Mouse (Mus musculus) hindbrain, embryonic 11.5 days (tissue): ENCODE measurements around the gene Armcx3. TPM values are rescaled to one million over a fixed set of nuclear protein-coding genes. Genes with fewer than 3 reads are reported as not detected.
"Not testable (repeated sequence)": the region's sequence is repeated elsewhere in the genome, so short reads cannot be mapped to it uniquely, and the experiment has no call there.

Experiments used
- ATAC-seq: fragments of 200-750 bp; cut with Nextera tagmentation; 2 replicates; pipeline ENCODE4 v1.8.0; 2017; ENCODE audit warnings: mild to moderate bottlenecking, moderate TSS enrichment, moderate library complexity; ENCODE audit not compliant: low FRiP score
- DNase-seq: peaks from one replicate; pipeline ENCODE4 v3.0.0-alpha.2; 2015; ENCODE audit warnings: low spot score
- H3K27ac ChIP-seq: fragments of 300-500 bp; sonication (generic); 2 replicates; pipeline ENCODE4 v1.5.1; 2014; ENCODE audit warnings: mild to moderate bottlenecking, low read depth, low read length
- H3K27me3 ChIP-seq: fragments of 300-500 bp; sonication (generic); 2 replicates; pipeline ENCODE4 v1.6.1; 2014; ENCODE audit warnings: mild to moderate bottlenecking, low read length, moderate library complexity, mixed read lengths; ENCODE audit not compliant: control insufficient read depth, insufficient read depth
- H3K36me3 ChIP-seq: fragments of 300-500 bp; sonication (generic); 2 replicates; pipeline ENCODE4 v1.6.1; 2014; ENCODE audit warnings: mild to moderate bottlenecking, low read length, moderate library complexity, mixed read lengths; ENCODE audit not compliant: control insufficient read depth, insufficient read depth
- H3K4me1 ChIP-seq: fragments of 300-500 bp; sonication (generic); replicated peaks from 2 replicates; pipeline ENCODE4 v1.6.1; 2014; ENCODE audit warnings: low read length, mixed read lengths; ENCODE audit not compliant: control insufficient read depth, insufficient read depth
- H3K4me2 ChIP-seq: fragments of 300-500 bp; sonication (generic); replicated peaks from 2 replicates; pipeline ENCODE4 v1.6.1; 2014; ENCODE audit warnings: mild to moderate bottlenecking, low read depth, low read length
- H3K4me3 ChIP-seq: fragments of 300-500 bp; sonication (generic); 2 replicates; pipeline ENCODE4 v1.5.1; 2014; ENCODE audit warnings: low read depth, low read length
- H3K9ac ChIP-seq: fragments of 300-500 bp; sonication (generic); 2 replicates; pipeline ENCODE4 v1.6.1; 2014; ENCODE audit warnings: low read depth, low read length
- H3K9me3 ChIP-seq: fragments of 300-500 bp; sonication (generic); 2 replicates; pipeline ENCODE4 v1.6.1; 2016; ENCODE audit warnings: low read length; ENCODE audit not compliant: control insufficient read depth
- WGBS: fragments of 180-500 bp; shearing (Covaris S2); extraction: QIAGEN DNeasy Blood & Tissue Kit; methylation state at CpG from one replicate; pipeline ENCODE4 v1.1.7; 2014; 5-methylcytosine and 5-hydroxymethylcytosine counted together
- polyA plus RNA-seq: library from polyadenylated mRNA; unstranded; fragments of >200 nt; fragmentation: Nextera tagmentation; extraction: Ambion mirVana; gene quantifications from 2 replicates; pipeline ENCODE4 v1.2.1, GENCODE M21; 2014

Gene Armcx3
- polyA plus RNA-seq, 1 experiment from 2014 or later, result 62.5 TPM

DNA sequence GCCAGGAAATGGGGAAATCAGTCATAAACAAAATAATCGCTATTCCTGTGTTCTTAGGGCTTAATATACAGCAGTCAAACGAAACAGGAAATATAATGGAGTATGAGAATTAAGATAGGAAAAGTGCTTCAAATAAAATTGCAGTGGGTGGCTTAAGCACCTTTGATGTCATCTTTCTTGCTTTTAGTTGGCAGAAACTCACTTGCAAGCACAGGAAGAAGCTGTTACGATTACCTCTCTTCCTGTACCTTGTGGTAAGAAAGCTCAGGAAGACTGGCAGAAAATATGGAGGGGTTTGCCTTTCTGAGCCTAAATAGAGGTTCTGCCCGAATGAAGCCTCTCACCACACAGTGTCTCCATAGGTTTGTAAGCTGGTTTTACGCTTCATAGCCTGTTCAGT, 14.5 kb upstream of the Armcx3 start:
- no peak overlapping the region for H3K4me3 ChIP-seq
- H3K36me3 ChIP-seq, result no peaks in the 10 kb centered on the region
- no peaks in the 10 kb centered on the region for H3K4me1 ChIP-seq
- no peaks in the 10 kb centered on the region for H3K27me3 ChIP-seq
- DNase-seq, result no peak
- ATAC-seq, result no peak
- no peak overlapping the region for H3K4me2 ChIP-seq
- H3K9ac ChIP-seq, result no peak overlapping the region
- WGBS, result 81% methylated on average over 5 of the region's 5 CpGs
- no peak overlapping the region for H3K27ac ChIP-seq
- no peaks in the 10 kb centered on the region for H3K9me3 ChIP-seq

DNA sequence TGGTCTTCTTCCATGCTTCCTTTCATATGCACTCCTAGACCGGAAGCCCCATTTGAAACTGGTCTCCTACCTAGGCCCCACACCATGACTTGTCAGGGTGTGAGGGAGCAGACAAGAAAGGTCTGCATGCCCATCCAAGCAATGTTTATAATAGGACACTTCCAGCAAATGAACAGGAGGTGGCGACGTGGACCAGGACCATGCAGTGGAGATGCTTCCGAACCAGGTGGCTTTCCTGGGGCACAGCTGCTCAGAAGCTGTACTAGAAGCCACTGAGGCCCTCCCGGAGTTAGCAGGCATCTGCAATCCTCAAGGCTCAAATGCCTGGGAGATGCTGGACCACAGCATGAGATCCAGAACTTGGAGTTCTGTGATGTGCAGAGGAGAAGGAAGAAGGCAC, 9.9 kb upstream of the Armcx3 start:
- Histone ChIP-seq H3K4me3 (no peak overlapping the region), H3K4me1 (no peaks in the 10 kb centered on the region; the same call in 1 of the 2 replicates), H3K9ac (no peak overlapping the region), H3K27me3 (peaks cover 2% of the 10 kb centered on the region; the same call in 1 of the 2 replicates), H3K9me3 (no peaks in the 10 kb centered on the region), H3K36me3 (no peaks in the 10 kb centered on the region), H3K4me2 (no peak overlapping the region), H3K27ac (no peak overlapping the region)
- 33% methylated on average over 5 of the region's 5 CpGs for WGBS
- ATAC-seq (no peak), DNase-seq (peak; percentile 40)

DNA sequence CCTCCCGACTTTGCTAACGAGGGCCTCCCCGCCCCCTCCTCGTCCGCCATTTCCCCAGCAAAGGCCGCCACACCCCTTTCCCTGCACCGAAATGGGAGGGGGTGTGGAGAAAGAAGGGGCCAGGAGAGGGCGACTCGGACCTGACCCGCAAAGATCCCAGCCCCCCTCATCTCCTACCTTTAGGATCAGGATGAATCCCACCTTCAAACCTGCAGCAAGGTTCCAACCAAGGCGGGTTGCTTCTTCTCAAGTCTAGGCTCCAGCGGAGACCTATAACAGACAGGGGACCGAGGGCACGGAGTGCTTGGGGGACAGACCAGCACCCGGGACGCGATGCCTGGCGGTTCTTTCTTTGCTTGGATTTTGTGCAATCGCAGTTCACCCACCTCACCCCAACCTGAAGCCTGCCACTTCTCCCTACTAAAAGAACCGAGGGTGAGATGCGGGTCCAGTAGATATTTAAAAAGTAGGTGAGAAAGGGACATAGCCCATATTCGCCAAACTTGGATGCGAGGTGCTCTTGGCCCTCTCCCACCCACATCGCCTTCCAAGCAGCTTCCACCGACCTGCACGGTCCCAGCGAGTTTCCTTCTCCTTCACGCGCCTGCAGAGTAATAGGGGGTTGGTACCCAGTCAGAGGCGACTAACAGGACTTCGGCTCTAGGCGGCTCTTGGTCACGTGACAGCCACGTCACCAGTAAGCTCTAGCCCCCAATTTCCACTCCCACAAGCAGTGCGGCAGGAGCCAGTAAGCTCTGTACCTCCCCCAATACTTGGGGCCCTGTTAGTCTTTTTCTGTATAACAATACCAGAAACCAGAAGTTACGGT, 5.4 kb upstream of the Armcx3 start, which contains the start of gene Armcx6:
TSS of gene Armcx6 (minus strand) at position 654 of the 829 bp plus-strand sequence.
- H3K9me3 ChIP-seq, result no peaks in the 10 kb centered on the region
- H3K27me3 ChIP-seq, result peaks cover 2% of the 10 kb centered on the region; the same call in 1 of the 2 replicates
- peak within 1 kb of the TSS; percentile 58 for H3K4me2 ChIP-seq
- peak within 1 kb of the TSS; percentile 46 for H3K4me3 ChIP-seq
- peak within 1 kb of the TSS; percentile 58 for H3K9ac ChIP-seq
- ATAC-seq, result peak; percentile 88
- H3K4me1 ChIP-seq, result no peaks in the 10 kb centered on the region; the same call in 1 of the 2 replicates
- peak; percentile 76 for DNase-seq
- H3K27ac ChIP-seq, result peak within 1 kb of the TSS; percentile 53
- H3K36me3 ChIP-seq, result no peaks in the 10 kb centered on the region
- WGBS, result 16% methylated on average over 35 of the region's 36 CpGs

DNA sequence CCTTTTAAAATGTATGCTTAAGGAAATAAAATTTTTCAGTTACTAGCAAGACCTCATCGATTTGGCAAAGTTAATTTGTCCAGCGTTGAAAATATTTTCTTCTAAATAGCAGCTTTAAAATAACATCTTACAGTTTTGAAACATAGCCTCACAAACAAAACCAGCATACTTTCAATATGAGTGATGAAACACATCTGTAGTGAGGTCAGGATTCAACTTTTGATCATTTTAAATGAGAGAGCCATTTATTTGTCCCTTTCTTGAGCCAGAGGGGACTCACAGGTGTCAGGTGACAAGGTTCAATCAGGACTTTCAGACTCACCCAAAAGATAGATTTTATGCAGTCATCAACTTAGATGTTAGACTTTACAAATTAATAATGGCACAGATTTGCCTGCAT, 4.5 kb upstream of the Armcx3 start:
- 58% methylated on average over 2 of the region's 2 CpGs for WGBS
- DNase-seq (no peak), ATAC-seq (no peak)
- no peaks in the 10 kb centered on the region for H3K36me3 ChIP-seq
- no peak overlapping the region for H3K9ac ChIP-seq
- no peaks in the 10 kb centered on the region for H3K9me3 ChIP-seq
- H3K4me2 ChIP-seq, result no peak overlapping the region
- H3K4me3 ChIP-seq, result no peak overlapping the region
- peaks cover 2% of the 10 kb centered on the region; the same call in 1 of the 2 replicates for H3K27me3 ChIP-seq
- no peak overlapping the region for H3K27ac ChIP-seq
- no peaks in the 10 kb centered on the region; the same call in 1 of the 2 replicates for H3K4me1 ChIP-seq

DNA sequence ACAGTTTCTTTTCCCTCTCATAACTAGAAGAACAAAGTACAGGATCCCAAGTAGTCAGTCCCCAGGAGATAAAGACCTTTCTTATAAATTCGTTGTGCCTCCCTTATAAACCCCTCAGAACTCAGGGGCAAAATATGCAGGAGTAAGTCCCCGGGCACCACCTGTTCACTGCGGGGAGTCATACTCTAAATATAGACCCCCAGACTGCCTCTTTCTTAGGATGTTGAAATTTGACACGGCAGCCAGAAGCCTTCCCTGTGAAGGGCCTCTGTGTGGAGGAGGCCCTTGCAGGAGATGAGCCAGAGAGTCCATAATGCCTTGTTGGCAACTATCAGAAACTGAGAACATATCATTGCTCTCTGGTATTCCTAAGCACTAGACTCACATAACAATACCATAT, 3.8 kb upstream of the Armcx3 start:
- WGBS, result 34% methylated on average over 4 of the region's 4 CpGs
- Histone ChIP-seq H3K36me3 (no peaks in the 10 kb centered on the region), H3K9ac (no peak overlapping the region), H3K27me3 (peaks cover 2% of the 10 kb centered on the region; the same call in 1 of the 2 replicates), H3K4me1 (no peaks in the 10 kb centered on the region; the same call in 1 of the 2 replicates), H3K4me2 (no peak overlapping the region), H3K27ac (no peak overlapping the region), H3K4me3 (no peak overlapping the region), H3K9me3 (no peaks in the 10 kb centered on the region)
- ATAC-seq (no peak), DNase-seq (no peak)

DNA sequence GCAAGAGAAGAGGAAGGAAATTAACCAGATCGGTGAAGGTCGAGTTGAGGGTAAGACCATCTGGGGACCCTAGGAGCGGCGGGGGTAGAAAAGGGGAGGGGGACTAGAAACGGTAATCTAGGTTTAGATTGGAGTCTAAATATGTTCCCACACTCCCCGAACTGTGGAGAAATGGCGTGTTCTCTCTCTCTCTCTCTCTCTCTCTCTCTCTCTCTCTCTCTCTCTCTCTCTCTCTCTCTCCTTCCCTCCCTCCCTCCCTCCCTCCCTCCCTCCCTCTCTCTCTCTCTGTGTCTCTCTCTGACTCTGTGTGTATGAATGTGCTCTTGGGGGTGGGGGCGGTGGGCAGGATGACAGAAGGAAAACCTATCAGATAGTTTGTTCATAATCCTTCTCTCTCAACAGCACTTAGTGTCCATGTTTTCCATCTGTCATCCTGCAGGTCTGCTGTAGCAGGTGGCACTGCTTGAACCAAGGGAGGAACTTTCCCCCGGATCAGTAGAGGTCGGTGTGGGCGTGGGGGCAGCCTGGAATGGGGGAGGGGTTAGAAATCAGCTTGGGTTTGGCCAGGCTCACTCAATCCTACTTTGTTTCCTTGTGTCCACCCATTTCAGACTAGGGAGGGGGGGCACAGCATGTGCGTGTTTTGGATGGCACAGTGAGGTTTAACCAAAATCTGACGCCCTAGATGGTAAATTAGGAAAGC, 1.0 kb downstream of the Armcx3 start:
- 36% methylated on average over 12 of the region's 13 CpGs for WGBS

DNA sequence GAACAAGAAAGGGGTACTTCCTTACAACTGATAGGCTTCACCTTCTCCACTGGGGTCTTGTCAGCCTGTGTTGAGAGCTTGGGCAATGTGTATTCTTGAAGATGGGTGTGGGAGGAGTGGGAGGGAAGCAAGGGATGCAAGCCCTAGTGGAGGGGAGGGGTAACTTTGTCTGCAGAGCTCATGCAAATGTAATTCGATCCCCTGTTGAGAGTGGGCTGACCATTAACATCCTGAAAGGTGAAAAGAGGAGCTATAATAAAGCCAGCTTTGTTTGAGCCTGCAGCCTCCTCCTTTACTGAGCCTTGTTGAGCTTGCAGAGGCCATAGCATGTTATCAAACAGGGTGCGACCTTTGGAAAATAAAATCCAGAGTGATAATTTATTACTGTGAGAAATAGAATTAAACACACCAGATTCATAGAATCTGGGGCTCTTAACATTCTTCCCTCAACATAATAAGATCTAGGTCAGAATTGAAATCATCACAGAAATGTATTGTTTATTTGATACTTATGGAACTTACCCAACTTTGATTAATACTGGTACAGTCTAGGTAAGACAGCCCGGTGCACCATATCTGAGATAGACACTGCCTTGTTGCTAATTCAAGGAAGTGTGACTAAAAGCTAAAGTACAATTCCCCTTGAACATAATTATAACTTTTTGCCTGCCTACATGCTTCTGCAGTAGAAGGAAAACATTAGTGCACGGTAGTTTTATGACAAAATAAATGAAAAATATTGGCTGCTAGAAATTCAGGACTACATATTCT, 7.2 kb downstream of the Armcx3 start:
- WGBS, result 46% methylated on average over 3 of the region's 4 CpGs

More for the DNA sequence above, 1.0 kb downstream of the Armcx3 start:
- ATAC-seq (peak; percentile 55), DNase-seq (peak; percentile 2)
- no peaks in the 10 kb centered on the region for H3K4me1 ChIP-seq
- peak overlapping the region; percentile 50 for H3K9ac ChIP-seq
- H3K36me3 ChIP-seq, result no peaks in the 10 kb centered on the region
- no peaks in the 10 kb centered on the region; the same call in 1 of the 2 replicates for H3K27me3 ChIP-seq
- no peaks in the 10 kb centered on the region for H3K9me3 ChIP-seq
- H3K4me3 ChIP-seq, result peak overlapping the region; percentile 56
- H3K4me2 ChIP-seq, result peak overlapping the region; percentile 35
- H3K27ac ChIP-seq, result no peak overlapping the region

DNA sequence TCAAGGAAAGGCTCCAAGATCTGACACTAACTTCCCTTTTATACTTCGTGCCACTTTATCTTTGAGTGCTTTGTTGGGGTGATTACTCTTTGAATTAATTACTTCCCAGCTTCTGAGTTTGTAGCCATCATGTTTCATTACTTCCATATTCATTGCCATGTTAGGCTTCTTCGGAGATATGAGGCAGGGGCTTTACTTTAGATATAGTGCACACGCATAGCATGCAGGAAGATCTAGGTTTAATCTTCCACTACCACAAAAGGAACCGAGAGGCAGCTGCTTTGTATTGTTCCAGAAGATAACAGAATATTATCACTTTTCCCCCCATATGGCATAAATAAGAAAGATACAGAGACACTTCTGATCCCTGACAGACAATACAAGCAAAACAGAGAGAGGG, 31.3 kb downstream of the Armcx3 start:
- Histone ChIP-seq H3K27me3 (no peaks in the 10 kb centered on the region), H3K36me3 (no peaks in the 10 kb centered on the region), H3K9ac (no peak overlapping the region), H3K4me3 (no peak overlapping the region), H3K4me2 (no peak overlapping the region), H3K9me3 (no peaks in the 10 kb centered on the region), H3K4me1 (no peaks in the 10 kb centered on the region), H3K27ac (no peak overlapping the region)
- ATAC-seq (no peak), DNase-seq (no peak)
- WGBS, result 86% methylated on average over 4 of the region's 4 CpGs

More for the DNA sequence above, 7.2 kb downstream of the Armcx3 start:
- not testable (repeated sequence) for H3K4me2 ChIP-seq, H3K36me3 ChIP-seq, H3K9ac ChIP-seq, H3K9me3 ChIP-seq, H3K27me3 ChIP-seq, DNase-seq, H3K4me3 ChIP-seq, H3K4me1 ChIP-seq, H3K27ac ChIP-seq
- ATAC-seq, result peak; percentile 54; the same call in 1 of the 2 replicates
